Mouse (Mus musculus): ENCODE results near the gene Ptgir. TPM values are rescaled to one million over a fixed set of nuclear protein-coding genes. Genes with fewer than 3 reads are reported as not detected.

Ptgir gene
- polyA plus RNA-seq, 1 experiment = 0.11 TPM

- Histone ChIP-seq H3K4me1 (ENCODE audit: control insufficient read depth, insufficient read depth, low read length) (0 out of 2 replicates have a peak, but pooled peaks cover 2% of the 10 kb centered on the region), H3K27ac (ENCODE audit: insufficient read depth, low read length) (no peak overlapping the region), H3K4me3 (replicated peaks; ENCODE audit: insufficient read depth, low read depth, low read length) (no peak overlapping the region), H3K27me3 (ENCODE audit: control insufficient read depth, insufficient read depth, low read length) (no peaks in the 10 kb centered on the region)
- WGBS = 79% methylated on average over 9 of the region's 9 CpGs
- TF ChIP-seq POLR2A (IDR thresholded peaks at IDR 0.05; ENCODE audit: borderline replicate concordance, insufficient read depth, low read length) (no peak), CTCF (IDR thresholded peaks at IDR 0.05; ENCODE audit: borderline replicate concordance, insufficient read depth, low read depth, low read length) (no peak)
- no peak for DNase-seq
Measured at GRCm38 (mm10) chr7:16905491-16906021, 734 bp upstream of the Ptgir start.

GRCm38 (mm10) chr7:16906889-16907559 lies 734 bp downstream of the Ptgir start:
- no peak overlapping the region for H3K27ac ChIP-seq (ENCODE audit: insufficient read depth, low read length)
- TF ChIP-seq CTCF (IDR thresholded peaks at IDR 0.05; ENCODE audit: borderline replicate concordance, insufficient read depth, low read depth, low read length) = no peak
- TF ChIP-seq POLR2A (IDR thresholded peaks at IDR 0.05; ENCODE audit: borderline replicate concordance, insufficient read depth, low read length) = no peak
- H3K4me3 ChIP-seq (replicated peaks; ENCODE audit: insufficient read depth, low read depth, low read length) = no peak overlapping the region
- no peaks in the 10 kb centered on the region for H3K27me3 ChIP-seq (ENCODE audit: control insufficient read depth, insufficient read depth, low read length)
- WGBS = 90% methylated on average over 41 of the region's 41 CpGs
- DNase-seq = no peak
- H3K4me1 ChIP-seq (ENCODE audit: control insufficient read depth, insufficient read depth, low read length) = 0 out of 2 replicates have a peak, but pooled peaks cover 2% of the 10 kb centered on the region

GRCm38 (mm10) chr7:16907842-16908241 lies 1.6 kb downstream of the Ptgir start:
- Histone ChIP-seq H3K27ac (ENCODE audit: insufficient read depth, low read length) (no peak overlapping the region), H3K27me3 (ENCODE audit: control insufficient read depth, insufficient read depth, low read length) (no peaks in the 10 kb centered on the region), H3K4me1 (ENCODE audit: control insufficient read depth, insufficient read depth, low read length) (0 out of 2 replicates have a peak, but pooled peaks cover 2% of the 10 kb centered on the region), H3K4me3 (replicated peaks; ENCODE audit: insufficient read depth, low read depth, low read length) (no peak overlapping the region)
- TF ChIP-seq POLR2A (IDR thresholded peaks at IDR 0.05; ENCODE audit: borderline replicate concordance, insufficient read depth, low read length) (no peak), CTCF (IDR thresholded peaks at IDR 0.05; ENCODE audit: borderline replicate concordance, insufficient read depth, low read depth, low read length) (no peak)
- WGBS = 85% methylated on average over 7 of the region's 7 CpGs
- DNase-seq = no peak

GRCm38 (mm10) chr7:16908367-16908766 lies 2.1 kb downstream of the Ptgir start:
- DNase-seq = no peak
- 64% methylated on average over 11 of the region's 11 CpGs for WGBS
- Histone ChIP-seq H3K4me1 (ENCODE audit: control insufficient read depth, insufficient read depth, low read length) (0 out of 2 replicates have a peak, but pooled peaks cover 2% of the 10 kb centered on the region), H3K27ac (ENCODE audit: insufficient read depth, low read length) (no peak overlapping the region), H3K4me3 (replicated peaks; ENCODE audit: insufficient read depth, low read depth, low read length) (no peak overlapping the region), H3K27me3 (ENCODE audit: control insufficient read depth, insufficient read depth, low read length) (no peaks in the 10 kb centered on the region)
- TF ChIP-seq POLR2A (IDR thresholded peaks at IDR 0.05; ENCODE audit: borderline replicate concordance, insufficient read depth, low read length) (no peak), CTCF (IDR thresholded peaks at IDR 0.05; ENCODE audit: borderline replicate concordance, insufficient read depth, low read depth, low read length) (no peak)

- H3K27me3 ChIP-seq (ENCODE audit: control insufficient read depth, insufficient read depth, low read length) = no peaks in the 10 kb centered on the region
- no peak for DNase-seq
- TF ChIP-seq CTCF (IDR thresholded peaks at IDR 0.05; ENCODE audit: borderline replicate concordance, insufficient read depth, low read depth, low read length) (no peak), POLR2A (IDR thresholded peaks at IDR 0.05; ENCODE audit: borderline replicate concordance, insufficient read depth, low read length) (no peak)
- no peak overlapping the region for H3K27ac ChIP-seq (ENCODE audit: insufficient read depth, low read length)
- H3K4me3 ChIP-seq (replicated peaks; ENCODE audit: insufficient read depth, low read depth, low read length) = no peak overlapping the region
- WGBS = 58% methylated on average over 11 of the region's 11 CpGs
- H3K4me1 ChIP-seq (ENCODE audit: control insufficient read depth, insufficient read depth, low read length) = 0 out of 2 replicates have a peak, but pooled peaks cover 2% of the 10 kb centered on the region
Measured at GRCm38 (mm10) chr7:16908859-16909258, 2.6 kb downstream of the Ptgir start.

GRCm38 (mm10) chr7:16909909-16910308 lies 3.6 kb downstream of the Ptgir start:
- TF ChIP-seq CTCF (IDR thresholded peaks at IDR 0.05; ENCODE audit: borderline replicate concordance, insufficient read depth, low read depth, low read length) = no peak
- Histone ChIP-seq H3K27me3 (ENCODE audit: control insufficient read depth, insufficient read depth, low read length) (no peaks in the 10 kb centered on the region), H3K27ac (ENCODE audit: insufficient read depth, low read length) (no peak overlapping the region), H3K4me3 (replicated peaks; ENCODE audit: insufficient read depth, low read depth, low read length) (no peak overlapping the region), H3K4me1 (ENCODE audit: control insufficient read depth, insufficient read depth, low read length) (0 out of 2 replicates have a peak, but pooled peaks cover 2% of the 10 kb centered on the region)
- 23% methylated on average over 10 of the region's 10 CpGs for WGBS
- DNase-seq = no peak

- no peak for DNase-seq
- Histone ChIP-seq H3K27me3 (ENCODE audit: control insufficient read depth, insufficient read depth, low read length) (no peaks in the 10 kb centered on the region), H3K4me3 (replicated peaks; ENCODE audit: insufficient read depth, low read depth, low read length) (no peak overlapping the region), H3K4me1 (ENCODE audit: control insufficient read depth, insufficient read depth, low read length) (peaks cover 17% of the 10 kb centered on the region), H3K27ac (ENCODE audit: insufficient read depth, low read length) (no peak overlapping the region)
- WGBS = 95% methylated on average over 3 of the region's 3 CpGs
- TF ChIP-seq CTCF (IDR thresholded peaks at IDR 0.05; ENCODE audit: borderline replicate concordance, insufficient read depth, low read depth, low read length) (no peak), POLR2A (IDR thresholded peaks at IDR 0.05; ENCODE audit: borderline replicate concordance, insufficient read depth, low read length) (no peak)
Measured at GRCm38 (mm10) chr7:16911904-16912303, 5.6 kb downstream of the Ptgir start.

- TF ChIP-seq POLR2A (IDR thresholded peaks at IDR 0.05; ENCODE audit: borderline replicate concordance, insufficient read depth, low read length) (no peak), CTCF (IDR thresholded peaks at IDR 0.05; ENCODE audit: borderline replicate concordance, insufficient read depth, low read depth, low read length) (no peak)
- H3K27me3 ChIP-seq (ENCODE audit: control insufficient read depth, insufficient read depth, low read length) = no peaks in the 10 kb centered on the region
- H3K4me1 ChIP-seq (ENCODE audit: control insufficient read depth, insufficient read depth, low read length) = peaks cover 21% of the 10 kb centered on the region
- WGBS = 63% methylated on average over 6 of the region's 6 CpGs
- DNase-seq = no peak
- no peak overlapping the region for H3K4me3 ChIP-seq (replicated peaks; ENCODE audit: insufficient read depth, low read depth, low read length)
- H3K27ac ChIP-seq (ENCODE audit: insufficient read depth, low read length) = no peak overlapping the region
Measured at GRCm38 (mm10) chr7:16912360-16912759, 6.1 kb downstream of the Ptgir start.
